Mouse (Mus musculus) megakaryocyte progenitor cell, adult 5-6 weeks (primary cell): Measurements from ENCODE around the gene Gipc1. TPM values are rescaled to one million over a fixed set of nuclear protein-coding genes. Genes with fewer than 3 reads are reported as not detected.

Experiments used
- ATAC-seq: replicated peaks from 2 replicates; pipeline ENCODE4 v1.8.0; 2016; ENCODE audit warnings: mild to moderate bottlenecking, moderate TSS enrichment, inconsistent platforms; ENCODE audit not compliant: poor library complexity
- total RNA-seq, 2 experiments: library from RNA; stranded (forward) in 1 of 2; stranded (reverse) in 1 of 2; fragments of 157-497, 149-512 nt in 1 of 2; fragments of 200-1000 nt in 1 of 2; gene quantifications; 2 replicates each; pipeline versions ENCODE4 v1.2.3 to v1.2.4; 2015 to 2017

Gipc1 gene
- total RNA-seq (2015) (14.7 and 19.0 TPM in 2 replicates), total RNA-seq (2017) (14.3 and 17.8 TPM in 2 replicates)

DNA sequence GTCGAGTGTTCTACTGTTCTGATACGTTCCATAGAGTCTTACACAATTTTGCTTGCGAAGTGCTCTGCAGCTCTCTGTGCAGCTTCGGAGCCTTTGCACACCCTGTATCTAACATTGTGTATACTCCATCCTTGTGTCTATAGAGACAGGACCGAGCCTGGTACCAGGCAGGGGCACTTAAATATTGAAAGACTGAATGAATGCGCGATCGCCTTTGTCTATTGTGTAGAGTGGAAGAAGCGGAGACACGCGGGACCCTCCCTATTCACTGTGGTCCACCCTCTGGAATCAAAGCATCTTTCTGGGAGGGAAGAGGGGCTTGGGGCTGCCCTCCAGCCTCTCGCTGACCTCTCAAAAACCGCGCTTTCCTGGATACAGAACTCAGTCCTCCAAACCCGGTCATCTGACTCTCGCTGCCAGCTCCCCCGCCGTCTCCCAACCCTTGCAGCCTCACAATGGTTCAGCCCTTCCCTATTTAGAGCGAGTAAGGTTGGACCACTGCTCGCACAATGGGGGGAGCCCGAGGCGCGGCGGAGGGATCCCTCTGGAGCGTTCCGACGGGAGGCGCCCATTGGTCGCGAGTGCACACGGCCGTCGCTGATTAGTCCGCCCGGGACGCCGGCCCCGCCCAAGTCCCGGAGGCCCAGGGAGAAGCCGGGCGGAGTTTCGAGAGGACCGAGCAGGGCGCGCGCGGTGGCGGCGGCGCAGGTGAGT is at the start of gene Gipc1:
Gipc1 (plus strand) TSS at position 648 of the 714 bp plus-strand sequence.
- ATAC-seq = peak; percentile 96

GRCm38 (mm10) chr8:83607661-83608397 is 44.6 kb upstream of the Gipc1 start, which contains the start of the genes Tecr and Dnajb1:
Tecr (minus strand) TSS chr8:83607971.
Dnajb1 (plus strand) TSS chr8:83608193.
- ATAC-seq = peak; percentile 83

DNA sequence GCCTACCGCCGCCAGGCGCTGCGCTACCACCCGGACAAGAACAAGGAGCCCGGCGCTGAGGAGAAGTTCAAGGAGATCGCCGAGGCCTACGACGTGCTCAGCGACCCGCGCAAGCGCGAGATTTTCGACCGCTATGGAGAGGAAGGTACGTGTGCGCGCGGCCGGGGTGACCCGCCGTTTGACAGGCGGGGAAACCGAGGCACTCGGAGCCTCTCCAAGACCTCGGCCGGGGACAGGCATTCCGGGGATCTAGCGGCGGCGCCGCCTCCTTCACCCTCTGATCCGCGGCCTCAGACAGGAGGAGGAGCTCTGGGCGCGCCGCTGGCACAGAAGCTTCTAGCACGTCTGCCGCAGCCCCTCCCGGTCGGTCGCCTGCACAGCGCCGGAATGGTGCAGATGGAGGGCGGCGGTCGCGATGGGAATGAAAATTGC is 44.1 kb upstream of the Gipc1 start:
- peak; percentile 61 for ATAC-seq

DNA sequence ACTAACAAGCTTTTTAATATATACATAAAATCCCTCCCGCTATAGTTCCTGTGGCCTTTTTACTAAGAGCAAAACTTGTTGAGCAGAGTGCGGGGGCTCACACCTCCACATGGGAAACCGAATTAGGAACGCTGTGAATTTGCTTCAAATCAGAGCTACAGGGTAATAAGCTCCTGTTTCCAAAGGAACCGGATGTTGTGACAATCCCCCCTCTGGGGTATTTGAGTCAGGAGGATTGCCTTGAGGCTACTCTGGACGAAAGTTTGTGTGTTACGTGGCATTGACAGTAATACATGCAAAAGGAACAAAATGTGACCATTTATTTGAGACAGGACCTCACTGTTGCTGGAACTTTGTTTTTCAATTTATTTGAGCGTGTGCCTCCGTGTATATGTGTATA is 43.4 kb upstream of the Gipc1 start:
- ATAC-seq = no peak

DNA sequence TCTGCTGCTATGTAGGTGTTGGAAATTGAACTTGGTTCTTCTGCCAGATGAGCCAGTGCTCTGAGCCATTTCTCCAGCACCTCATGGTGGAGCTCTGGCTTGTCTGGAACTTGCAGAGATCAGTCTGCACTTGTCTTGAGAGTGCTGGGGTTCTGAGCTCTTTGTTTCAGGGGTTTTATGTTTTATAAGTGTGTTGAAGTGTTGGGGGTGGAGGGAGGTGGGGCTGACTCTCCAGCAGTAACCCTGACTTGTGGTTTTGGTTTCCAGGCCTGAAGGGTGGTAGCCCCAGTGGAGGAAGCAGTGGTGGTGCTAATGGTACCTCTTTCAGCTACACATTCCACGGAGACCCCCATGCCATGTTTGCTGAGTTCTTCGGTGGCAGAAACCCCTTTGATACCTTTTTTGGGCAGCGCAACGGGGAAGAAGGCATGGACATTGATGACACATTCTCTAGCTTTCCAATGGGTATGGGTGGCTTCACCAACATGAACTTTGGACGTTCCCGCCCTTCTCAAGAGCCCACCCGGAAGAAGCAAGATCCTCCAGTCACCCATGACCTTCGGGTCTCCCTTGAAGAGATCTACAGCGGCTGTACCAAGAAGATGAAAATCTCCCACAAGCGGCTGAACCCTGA is 42.8 kb upstream of the Gipc1 start:
- no peak for ATAC-seq

GRCm38 (mm10) chr8:83611921-83612320 is 40.6 kb upstream of the Gipc1 start:
- ATAC-seq = no peak

DNA sequence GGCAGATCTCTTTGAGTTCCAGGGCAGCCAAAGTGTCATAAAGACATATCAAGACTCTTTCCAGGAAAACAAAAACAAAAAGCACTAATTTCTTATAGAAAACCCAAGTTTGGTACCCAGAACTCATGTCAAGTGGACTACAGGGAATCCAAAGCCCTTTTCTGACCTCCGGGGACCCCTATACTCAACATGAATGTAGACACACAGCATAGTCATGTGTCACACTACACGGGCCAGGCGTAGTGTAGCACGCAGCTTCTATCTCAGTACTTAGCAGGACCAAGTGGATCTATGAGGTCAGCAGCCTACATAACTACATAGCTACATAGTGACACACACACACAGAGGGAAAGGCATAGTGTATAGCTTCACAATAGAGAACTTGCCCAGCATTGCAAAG is 38.8 kb upstream of the Gipc1 start:
- ATAC-seq = no peak

GRCm38 (mm10) chr8:83616625-83617024 is 35.9 kb upstream of the Gipc1 start:
- no peak for ATAC-seq

GRCm38 (mm10) chr8:83617111-83617510 is 35.4 kb upstream of the Gipc1 start:
- ATAC-seq = no peak

DNA sequence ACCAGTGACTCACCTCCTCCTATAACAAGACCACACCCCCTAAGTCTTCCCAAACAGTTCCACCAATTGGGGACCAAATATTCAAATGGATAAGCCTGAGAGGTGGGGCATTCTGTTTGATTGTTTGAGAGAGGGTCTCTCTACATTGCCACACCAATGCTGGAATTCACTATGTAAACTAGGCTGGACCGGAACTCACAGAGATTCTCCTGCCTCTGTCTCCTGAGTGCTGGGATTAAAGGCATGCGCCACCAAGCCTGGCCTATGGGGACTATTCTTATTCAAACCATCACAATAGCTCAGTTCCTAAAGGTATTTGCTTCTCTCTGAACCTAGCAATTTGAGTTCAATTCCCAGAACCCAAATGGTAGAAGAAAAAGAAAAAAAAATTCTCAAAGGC is 33.9 kb upstream of the Gipc1 start:
- no peak for ATAC-seq

DNA sequence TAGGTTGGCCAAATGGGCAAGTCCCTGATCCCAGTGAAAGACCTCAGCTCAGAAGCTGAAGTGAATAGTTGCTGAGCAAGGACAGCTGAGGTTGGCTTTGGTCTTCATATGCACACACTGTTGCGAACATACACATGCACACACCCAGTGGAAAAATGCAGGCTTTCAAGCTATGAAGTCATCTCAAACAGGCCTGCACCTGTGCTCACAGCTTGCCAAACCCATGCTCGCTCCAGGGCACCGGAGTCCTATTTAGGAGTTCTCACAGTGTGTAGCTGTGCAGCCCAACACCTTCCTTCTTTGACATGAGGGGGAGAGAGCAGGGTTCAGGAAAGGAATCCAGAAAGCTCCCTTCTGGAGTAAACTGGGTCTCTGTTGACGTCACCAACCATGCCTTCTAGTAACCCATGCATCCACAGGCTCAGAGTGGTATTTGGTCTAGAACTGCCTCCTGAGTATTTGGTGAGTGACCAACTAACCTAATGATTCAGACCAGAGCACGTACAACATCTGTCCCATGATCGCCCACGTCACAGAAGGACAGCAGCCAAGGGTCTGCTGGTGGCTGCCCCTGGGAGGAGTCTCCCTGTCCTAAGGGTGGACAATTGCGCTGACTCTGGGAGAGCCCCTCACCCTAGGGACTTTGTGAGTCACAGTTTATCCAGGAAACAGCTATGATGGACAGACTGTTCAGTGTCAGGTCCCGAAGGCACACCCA is 32.8 kb upstream of the Gipc1 start:
- ATAC-seq = no peak

GRCm38 (mm10) chr8:83621691-83622388 is 30.6 kb upstream of the Gipc1 start:
- no peak for ATAC-seq

DNA sequence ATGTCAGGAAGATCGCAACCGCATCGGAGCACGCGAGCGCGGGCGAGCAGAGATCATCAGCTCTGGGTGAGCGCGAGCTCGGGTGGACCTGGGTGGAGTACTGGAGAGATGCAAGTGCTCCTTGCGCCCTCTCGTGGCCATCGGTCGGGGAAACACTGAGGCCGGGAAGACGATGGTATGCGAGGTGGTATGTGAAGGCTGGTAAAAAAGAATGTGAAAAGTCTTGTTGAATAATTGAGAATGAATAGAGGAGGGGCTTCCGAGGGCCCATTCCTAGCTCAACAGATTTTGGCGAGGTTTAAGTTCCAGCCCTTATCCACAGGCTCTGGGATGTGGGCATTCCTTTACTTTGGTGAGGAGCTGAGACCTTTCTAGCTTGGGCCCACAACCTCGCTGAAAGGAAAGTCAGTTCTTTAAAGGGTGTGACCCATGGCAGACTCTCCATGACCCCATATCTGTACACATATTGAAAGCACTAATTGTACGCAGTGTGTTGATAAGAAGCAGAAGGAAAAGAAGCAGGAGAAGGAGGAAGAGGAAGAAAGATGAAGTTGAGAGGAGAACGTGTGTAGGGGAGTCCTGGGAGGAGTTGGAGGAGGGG is 30.0 kb upstream of the Gipc1 start:
- ATAC-seq = peak; percentile 79

DNA sequence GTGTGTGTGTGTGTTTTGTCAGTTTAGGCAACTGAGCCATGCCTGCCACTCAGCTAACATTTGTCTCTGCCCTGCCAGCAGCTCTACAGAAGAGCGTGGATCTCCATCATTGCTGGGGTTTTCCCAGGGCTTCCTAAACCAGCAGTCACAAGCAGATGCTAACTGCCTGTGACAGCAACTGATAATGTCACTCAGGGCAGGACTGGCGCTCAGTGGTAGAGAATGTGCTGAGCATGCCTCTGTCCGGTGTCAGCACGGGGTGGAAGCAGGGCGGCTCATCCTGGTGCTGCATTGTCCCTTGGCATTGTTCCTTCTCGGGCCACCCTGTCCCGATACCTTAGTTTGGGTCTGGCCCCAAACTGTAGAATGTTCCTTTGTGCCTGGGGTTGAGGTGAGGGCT is 28.9 kb upstream of the Gipc1 start:
- ATAC-seq = peak; percentile 14; the same call in 1 of the 2 replicates

GRCm38 (mm10) chr8:83624739-83625138 is 27.7 kb upstream of the Gipc1 start:
- ATAC-seq = peak; percentile 27; the same call in 1 of the 2 replicates

DNA sequence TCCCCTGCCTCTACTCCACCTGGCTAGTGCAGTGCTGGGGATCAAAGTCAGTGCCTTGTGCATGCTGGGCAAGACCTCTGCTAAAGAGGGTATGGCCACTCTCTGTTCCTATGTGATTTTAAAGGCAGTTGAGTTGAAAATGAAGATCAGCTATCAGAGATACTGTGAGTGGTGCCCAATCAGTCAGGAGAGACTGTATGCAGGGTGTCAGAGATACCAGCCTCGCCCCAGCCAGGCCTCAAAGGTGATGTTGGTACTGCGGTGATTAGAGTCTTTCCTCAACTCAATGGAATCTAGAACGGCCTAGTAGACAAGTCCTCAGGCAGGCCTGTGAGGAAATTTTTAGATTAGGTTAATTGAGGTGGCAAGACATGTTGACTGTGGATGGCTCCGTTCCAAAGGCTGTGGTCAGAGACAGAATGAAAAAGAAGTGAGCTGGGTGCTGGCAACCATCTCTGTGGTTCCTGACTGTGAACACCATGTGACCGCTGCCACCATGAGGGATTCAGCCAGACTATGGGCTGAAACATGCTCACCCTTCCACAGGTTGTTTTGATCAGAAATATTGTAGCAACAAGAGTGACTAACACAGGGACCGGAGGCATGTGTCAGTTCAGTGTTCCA is 26.7 kb upstream of the Gipc1 start:
- peak; percentile 74 for ATAC-seq

DNA sequence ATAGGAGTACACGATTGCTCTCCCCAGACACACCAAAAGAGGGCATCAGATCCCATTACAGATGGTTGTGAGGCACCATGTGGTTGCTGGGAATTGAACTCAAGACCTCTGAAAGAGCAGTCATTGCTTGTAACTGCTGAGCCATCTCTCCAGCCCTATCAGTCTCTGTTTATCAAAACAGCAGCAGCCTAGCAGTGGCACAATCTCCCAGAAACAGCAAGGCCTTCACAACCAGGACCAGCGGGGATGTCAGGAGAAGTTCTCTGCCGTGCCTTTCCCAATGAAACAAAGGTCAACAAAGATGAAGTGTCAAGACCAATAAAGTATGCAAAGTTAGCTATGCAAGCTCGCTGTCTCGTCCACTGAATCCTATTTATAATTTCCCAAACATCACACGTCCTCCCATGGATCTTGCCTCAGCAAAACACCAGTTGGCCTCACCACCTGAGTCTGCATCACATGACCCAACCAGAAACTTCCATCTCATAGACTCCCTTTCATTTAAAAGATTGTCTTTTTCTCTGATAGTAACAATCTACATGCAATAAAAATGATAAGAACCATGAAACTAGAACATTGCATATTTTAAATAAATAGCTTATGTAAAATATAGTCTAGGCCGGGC is 20.3 kb upstream of the Gipc1 start:
- peak; percentile 54; the same call in 1 of the 2 replicates for ATAC-seq

DNA sequence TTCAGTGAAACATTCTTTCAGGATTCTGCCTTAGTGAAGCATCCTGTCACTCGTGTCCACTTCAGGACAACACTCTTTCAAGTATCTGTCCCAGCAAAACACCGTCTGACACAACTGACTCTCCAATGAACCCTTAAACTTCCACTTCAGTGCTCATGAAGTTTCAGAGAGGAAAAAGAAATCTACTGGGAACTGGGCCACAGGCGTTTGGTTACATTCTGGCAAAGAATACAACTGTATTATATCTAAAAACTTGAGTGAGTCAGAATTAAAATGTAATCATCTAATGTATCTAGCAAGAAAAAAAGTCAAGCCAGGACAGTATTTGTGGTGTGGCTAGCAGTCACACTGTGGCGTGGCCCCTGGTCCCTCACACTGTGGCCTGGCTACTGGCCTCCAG is 13.6 kb upstream of the Gipc1 start:
- no peak for ATAC-seq

- ATAC-seq = peak; percentile 46; the same call in 1 of the 2 replicates
These were observed 12.8 kb upstream of the Gipc1 start for GRCm38 (mm10) chr8:83639649-83640048.
